Mouse (Mus musculus) kidney, embryonic 14.5 days (tissue): ENCODE measurements around the gene Zfp335. TPM values are rescaled to one million over a fixed set of nuclear protein-coding genes. Genes with fewer than 3 reads are reported as not detected.
"Not testable (repeated sequence)": the region's sequence is repeated elsewhere in the genome, so short reads cannot be mapped to it uniquely, and the experiment has no call there.

Experiments used
- ATAC-seq: fragments of 200-750 bp; cut with Nextera tagmentation; 2 replicates; pipeline ENCODE4 v1.8.0; 2017; ENCODE audit warnings: moderate number of reproducible peaks, mild to moderate bottlenecking, moderate TSS enrichment, moderate library complexity; ENCODE audit not compliant: low FRiP score, low TSS enrichment
- H3K27ac ChIP-seq: fragments of 300-500 bp; sonication (generic); 2 replicates; pipeline ENCODE4 v1.5.1; 2014; ENCODE audit warnings: low read depth, mild to moderate bottlenecking, low read length, moderate library complexity, mixed read lengths
- H3K27me3 ChIP-seq: fragments of 300-500 bp; sonication (generic); 2 replicates; pipeline ENCODE4 v1.6.1; 2014; ENCODE audit warnings: mild to moderate bottlenecking, low read length; ENCODE audit not compliant: control insufficient read depth, insufficient read depth
- H3K36me3 ChIP-seq: fragments of 300-500 bp; sonication (generic); 2 replicates; pipeline ENCODE4 v1.6.1; 2014; ENCODE audit warnings: low read length, mixed read lengths; ENCODE audit not compliant: control insufficient read depth, insufficient read depth
- H3K4me1 ChIP-seq: fragments of 300-500 bp; sonication (generic); 2 replicates; pipeline ENCODE4 v1.6.1; 2014; ENCODE audit warnings: low read length, mixed read lengths; ENCODE audit not compliant: control insufficient read depth, insufficient read depth
- H3K4me2 ChIP-seq: fragments of 300-500 bp; sonication (generic); replicated peaks from 2 replicates; pipeline ENCODE4 v1.6.1; 2014; ENCODE audit warnings: low read depth, mild to moderate bottlenecking, low read length
- H3K4me3 ChIP-seq: fragments of 300-500 bp; sonication (generic); 2 replicates; pipeline ENCODE4 v1.5.1; 2014; ENCODE audit warnings: mild to moderate bottlenecking, low read length
- H3K9ac ChIP-seq: fragments of 300-500 bp; sonication (generic); 2 replicates; pipeline ENCODE4 v1.6.1; 2014; ENCODE audit warnings: low read depth, mild to moderate bottlenecking, low read length, moderate library complexity
- H3K9me3 ChIP-seq: fragments of 300-500 bp; sonication (generic); 2 replicates; pipeline ENCODE4 v1.6.1; 2016; ENCODE audit warnings: low read length; ENCODE audit not compliant: control insufficient read depth
- WGBS: fragments of 180-500 bp; shearing (Covaris S2); extraction: QIAGEN DNeasy Blood & Tissue Kit; methylation state at CpG from one replicate; pipeline ENCODE4 v1.1.7; 2014; 5-methylcytosine and 5-hydroxymethylcytosine counted together
- polyA plus RNA-seq: library from polyadenylated mRNA; unstranded; fragments of >200 nt; fragmentation: Nextera tagmentation; extraction: Ambion mirVana; gene quantifications from 2 replicates; pipeline ENCODE4 v1.2.1, GENCODE M21; 2014

The Zfp335 gene
- polyA plus RNA-seq, 1 experiment from 2014 or later = 13.8 TPM

- no peak overlapping the region for H3K9ac ChIP-seq
- 0 out of 2 replicates have a peak overlapping the region, but pooled peaks have one; percentile 8 for H3K4me2 ChIP-seq
- peak; percentile 17; the same call in 1 of the 2 replicates for ATAC-seq
- H3K9me3 ChIP-seq = no peaks in the 10 kb centered on the region
- 22% methylated on average over 9 of the region's 9 CpGs for WGBS
- H3K36me3 ChIP-seq = no peaks in the 10 kb centered on the region
- H3K27ac ChIP-seq = peak overlapping the region; percentile 51; the same call in 1 of the 2 replicates
- H3K4me1 ChIP-seq = peaks cover 52% of the 10 kb centered on the region
- no peak overlapping the region for H3K4me3 ChIP-seq
- H3K27me3 ChIP-seq = peaks cover 22% of the 10 kb centered on the region
These were observed 51.7 kb downstream of the Zfp335 start for GRCm38 (mm10) chr2:164859640-164860432.

DNA sequence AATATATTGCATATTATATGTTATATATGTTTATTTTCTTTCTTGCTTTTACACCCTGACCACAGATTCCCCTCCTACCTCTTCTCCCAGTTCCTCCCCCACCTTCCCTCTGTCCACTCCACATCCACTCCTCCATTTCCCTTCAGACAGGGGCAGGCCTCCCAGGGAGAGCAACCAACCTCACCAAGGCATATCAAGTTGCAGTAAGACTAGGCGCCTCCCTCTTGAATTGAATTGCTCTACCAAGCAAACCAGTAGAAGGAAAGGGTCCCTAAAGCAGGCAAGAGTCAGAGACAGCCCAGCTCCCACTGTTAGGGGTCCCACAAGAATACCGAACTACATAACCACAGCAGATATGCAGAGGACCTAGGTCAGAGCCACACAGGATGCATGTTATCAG, 52.4 kb downstream of the Zfp335 start:
- Histone ChIP-seq H3K9me3 (no peaks in the 10 kb centered on the region), H3K27ac (peak overlapping the region; percentile 51; the same call in 1 of the 2 replicates), H3K27me3 (peaks cover 24% of the 10 kb centered on the region), H3K4me3 (no peak overlapping the region), H3K36me3 (no peaks in the 10 kb centered on the region), H3K9ac (no peak overlapping the region), H3K4me1 (peaks cover 52% of the 10 kb centered on the region), H3K4me2 (0 out of 2 replicates have a peak overlapping the region, but pooled peaks have one; percentile 8)
- WGBS = 24% methylated on average over 2 of the region's 2 CpGs
- ATAC-seq = peak; percentile 61

GRCm38 (mm10) chr2:164857842-164858553, 53.6 kb downstream of the Zfp335 start:
- H3K9ac ChIP-seq = peak overlapping the region; percentile 52
- H3K4me2 ChIP-seq = peak overlapping the region; percentile 92
- peaks cover 52% of the 10 kb centered on the region for H3K4me1 ChIP-seq
- H3K4me3 ChIP-seq = peak overlapping the region; percentile 56
- H3K27ac ChIP-seq = no peak overlapping the region
- H3K36me3 ChIP-seq = no peaks in the 10 kb centered on the region
- no peak for ATAC-seq
- H3K9me3 ChIP-seq = no peaks in the 10 kb centered on the region
- 6% methylated on average over 19 of the region's 19 CpGs for WGBS
- peaks cover 24% of the 10 kb centered on the region for H3K27me3 ChIP-seq

DNA sequence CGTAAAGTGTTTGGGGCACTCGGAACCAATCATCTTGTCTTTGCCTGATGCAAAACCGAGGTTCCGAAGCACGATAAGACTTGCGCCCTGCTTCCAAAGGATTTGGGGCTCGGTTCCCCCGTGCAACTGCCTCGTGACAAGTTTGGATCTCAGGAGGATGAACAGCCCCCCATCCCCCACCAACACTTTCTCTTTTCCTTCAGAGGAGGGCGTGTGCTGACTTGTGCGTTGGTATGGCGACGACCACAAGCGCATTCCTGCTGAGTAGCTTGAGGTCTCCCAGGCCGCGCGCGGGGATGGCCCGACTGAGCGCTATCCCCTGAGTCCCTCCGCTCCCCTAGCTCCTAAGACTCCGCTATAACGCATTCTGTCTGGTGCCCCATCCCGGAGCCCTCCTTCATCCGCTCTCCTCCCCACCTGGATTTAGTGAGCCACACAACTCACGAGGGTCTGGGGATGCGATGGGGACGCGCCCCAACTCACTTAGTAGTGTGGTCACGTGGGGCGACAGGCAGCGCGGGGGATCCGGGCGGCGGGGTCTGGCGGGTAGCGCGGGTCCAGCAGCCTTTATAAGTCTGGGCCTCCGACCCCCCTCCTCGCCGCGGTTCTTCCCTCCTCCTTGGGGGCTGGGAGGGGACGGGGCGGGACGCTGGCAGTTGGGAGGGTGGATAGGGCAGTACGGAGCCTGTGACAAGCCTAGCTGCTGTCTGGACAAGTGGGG, 54.3 kb downstream of the Zfp335 start, which contains the start of gene Pltp:
Gene Pltp (minus strand): TSS at position 611 of the 721 bp plus-strand sequence.
- 1% methylated on average over 47 of the region's 47 CpGs for WGBS
- H3K36me3 ChIP-seq = no peaks in the 10 kb centered on the region
- H3K4me1 ChIP-seq = peaks cover 46% of the 10 kb centered on the region
- H3K9ac ChIP-seq = peak within 1 kb of the TSS; percentile 52
- peaks cover 24% of the 10 kb centered on the region for H3K27me3 ChIP-seq
- peak within 1 kb of the TSS; percentile 56 for H3K4me3 ChIP-seq
- no peak within 1 kb of the TSS for H3K27ac ChIP-seq
- peak within 1 kb of the TSS; percentile 92 for H3K4me2 ChIP-seq
- ATAC-seq = peak; percentile 60; the same call in 1 of the 2 replicates
- no peaks in the 10 kb centered on the region for H3K9me3 ChIP-seq

DNA sequence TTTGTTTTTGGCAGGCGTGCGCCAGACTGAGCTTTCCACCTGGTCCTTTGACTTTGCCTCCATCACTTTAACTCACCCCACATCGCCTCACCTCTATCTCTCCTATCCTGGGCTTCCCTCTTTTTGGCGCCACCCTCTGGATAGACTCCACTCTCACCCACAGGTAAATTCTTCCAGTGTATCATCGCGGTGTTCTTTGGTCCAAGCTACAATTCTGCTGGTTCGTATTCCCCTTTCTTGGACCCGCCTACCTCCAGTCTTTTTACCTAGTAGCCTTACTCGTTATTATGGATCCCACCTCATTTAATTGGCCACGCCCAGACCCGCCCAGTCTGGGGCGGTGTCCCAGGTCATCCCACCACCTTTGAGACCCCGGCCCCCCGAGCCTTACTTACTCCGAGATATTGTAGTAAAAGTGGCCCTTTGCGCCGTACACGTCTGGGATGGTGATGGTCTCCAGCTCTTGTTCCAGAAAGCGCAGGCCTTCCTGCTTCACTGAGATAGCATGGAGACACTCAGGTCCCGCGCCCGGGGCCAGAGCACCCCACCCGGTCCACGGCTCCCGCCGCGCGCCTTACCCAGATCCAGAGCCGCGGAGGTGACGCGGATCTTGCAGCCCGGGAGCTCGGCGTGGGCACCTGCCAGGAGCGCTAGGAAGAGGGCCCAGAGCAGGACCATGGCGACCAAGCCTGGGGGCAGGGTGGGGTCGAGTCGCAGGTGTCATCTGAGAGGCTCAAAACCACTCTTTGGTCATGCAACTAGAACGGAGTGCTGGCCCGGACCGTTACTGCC, 55.1 kb downstream of the Zfp335 start:
- no peaks in the 10 kb centered on the region for H3K9me3 ChIP-seq
- H3K4me3 ChIP-seq = peak overlapping the region; percentile 56
- peaks cover 39% of the 10 kb centered on the region for H3K4me1 ChIP-seq
- H3K27ac ChIP-seq = no peak overlapping the region
- ATAC-seq = 0 out of 2 replicates have a peak, but pooled peaks have one; percentile 18
- H3K4me2 ChIP-seq = peak overlapping the region; percentile 92
- peaks cover 24% of the 10 kb centered on the region for H3K27me3 ChIP-seq
- under 1% methylated on average over 42 of the region's 42 CpGs for WGBS
- H3K36me3 ChIP-seq = no peaks in the 10 kb centered on the region
- peak overlapping the region; percentile 52 for H3K9ac ChIP-seq

- not testable (repeated sequence) for H3K4me3 ChIP-seq, H3K36me3 ChIP-seq, H3K27ac ChIP-seq, H3K9ac ChIP-seq, ATAC-seq, H3K9me3 ChIP-seq
- H3K4me2 ChIP-seq = peak overlapping the region; percentile 92
- WGBS = 80% methylated on average over 5 of the region's 5 CpGs
- peaks cover 24% of the 10 kb centered on the region for H3K27me3 ChIP-seq
- peaks cover 38% of the 10 kb centered on the region for H3K4me1 ChIP-seq
These were observed 56.0 kb downstream of the Zfp335 start for GRCm38 (mm10) chr2:164855572-164855971.

DNA sequence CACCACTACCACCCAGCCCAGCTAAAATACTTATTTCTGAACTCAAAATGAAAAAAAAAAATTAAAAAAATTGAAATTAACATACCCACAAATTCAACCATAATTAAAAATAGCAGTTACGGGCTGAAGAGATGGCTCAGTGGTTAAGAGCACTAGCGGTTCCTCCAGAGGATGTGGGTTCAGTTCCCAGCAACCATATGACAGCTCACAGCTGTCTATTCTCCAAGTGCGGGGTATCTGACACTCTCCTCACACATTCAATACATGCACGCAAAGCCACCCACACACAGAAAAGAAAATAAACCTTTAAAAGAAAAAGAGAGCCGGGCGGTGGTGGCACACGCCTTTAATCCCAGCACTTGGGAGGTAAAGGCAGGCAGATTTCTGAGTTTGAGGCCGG, 61.5 kb downstream of the Zfp335 start:
- Histone ChIP-seq H3K9me3 (no peaks in the 10 kb centered on the region), H3K36me3 (no peaks in the 10 kb centered on the region), H3K4me2 (no peak overlapping the region), H3K27me3 (peaks cover 4% of the 10 kb centered on the region; the same call in 1 of the 2 replicates), H3K4me1 (no peaks in the 10 kb centered on the region), H3K4me3 (no peak overlapping the region), H3K9ac (no peak overlapping the region), H3K27ac (no peak overlapping the region)
- ATAC-seq = no peak
- 51% methylated on average over 8 of the region's 8 CpGs for WGBS

GRCm38 (mm10) chr2:164845782-164846181, 65.8 kb downstream of the Zfp335 start:
- no peak overlapping the region for H3K9ac ChIP-seq
- no peaks in the 10 kb centered on the region for H3K36me3 ChIP-seq
- H3K4me3 ChIP-seq = no peak overlapping the region
- no peaks in the 10 kb centered on the region for H3K9me3 ChIP-seq
- WGBS = 63% methylated on average over 3 of the region's 3 CpGs
- H3K4me2 ChIP-seq = no peak overlapping the region
- no peak for ATAC-seq
- H3K4me1 ChIP-seq = no peaks in the 10 kb centered on the region
- H3K27me3 ChIP-seq = no peaks in the 10 kb centered on the region
- no peak overlapping the region for H3K27ac ChIP-seq
